8 mouse cellular contexts compared by ENCODE assay signal in genomic region chr17:75369351-75369750, GRCm38 (mm10).
A peak's percentile ranks its signal among the peaks of the same experiment; 100 is the strongest.
DNase-seq lines count a peak whose midpoint lies in the region; ATAC-seq lines count a peak whose summit lies in the region.

No protein-coding gene starts in this region.

- no peaks in the 10 kb centered on the region for H3K4me1 ChIP-seq in midbrain, embryonic 14.5 days (ENCODE audit: control insufficient read depth, insufficient read depth, low read length)
- H3K4me1 ChIP-seq in midbrain, embryonic 11.5 days (ENCODE audit: control insufficient read depth, insufficient read depth, low read length): no peaks in the 10 kb centered on the region
- H3K4me1 ChIP-seq in embryonic facial prominence, embryonic 11.5 days (ENCODE audit: control insufficient read depth, insufficient read depth, low read length): no peaks in the 10 kb centered on the region

- H3K27me3 ChIP-seq in midbrain, embryonic 14.5 days (ENCODE audit: control insufficient read depth, insufficient read depth, low read length): no peaks in the 10 kb centered on the region
- no peaks in the 10 kb centered on the region for H3K27me3 ChIP-seq in midbrain, embryonic 11.5 days (ENCODE audit: control insufficient read depth, insufficient read depth, low read length)
- no peaks in the 10 kb centered on the region for H3K27me3 ChIP-seq in embryonic facial prominence, embryonic 11.5 days (ENCODE audit: control insufficient read depth, insufficient read depth, low read length)

- WGBS in midbrain, embryonic 14.5 days: 74% methylated on average over 7 of the region's 7 CpGs
- WGBS in midbrain, embryonic 11.5 days: 66% methylated on average over 7 of the region's 7 CpGs
- 66% methylated on average over 7 of the region's 7 CpGs for WGBS in embryonic facial prominence, embryonic 11.5 days

- H3K27ac ChIP-seq in midbrain, embryonic 14.5 days (replicated peaks; ENCODE audit: low read depth, low read length): no peak overlapping the region
- H3K27ac ChIP-seq in midbrain, embryonic 11.5 days (ENCODE audit: low read depth, low read length): no peak overlapping the region
- H3K27ac ChIP-seq in embryonic facial prominence, embryonic 11.5 days (replicated peaks; ENCODE audit: low read depth, low read length): no peak overlapping the region

- no peaks in the 10 kb centered on the region for H3K36me3 ChIP-seq in midbrain, embryonic 14.5 days (ENCODE audit: control insufficient read depth, insufficient read depth, low read length)
- no peaks in the 10 kb centered on the region for H3K36me3 ChIP-seq in midbrain, embryonic 11.5 days (ENCODE audit: control insufficient read depth, insufficient read depth, low read length)
- no peaks in the 10 kb centered on the region for H3K36me3 ChIP-seq in embryonic facial prominence, embryonic 11.5 days (replicated peaks; ENCODE audit: control insufficient read depth, insufficient read depth, low read depth, low read length)

- DNase-seq in CD4-positive, CD25-positive, alpha-beta regulatory T cell, adult 2 months (ENCODE audit: low read depth, low spot score): peak; percentile 32
- peak; percentile 10 for DNase-seq in midbrain, embryonic 14.5 days
- DNase-seq in midbrain, embryonic 11.5 days (ENCODE audit: low spot score, missing footprints): no peak
- DNase-seq in embryonic facial prominence, embryonic 11.5 days (ENCODE audit: low spot score): peak; percentile 47
- peak; percentile 73 to 82 for DNase-seq in lung, adult 18-20 months
- DNase-seq in frontal cortex, postnatal 10 days (ENCODE audit: low spot score in 2 of 2): no peak
- no peak for DNase-seq in layer of hippocampus, adult 9-11 months

- ATAC-seq in CD4-positive, CD25-positive, alpha-beta regulatory T cell, adult 4 months: no peak
- ATAC-seq in midbrain, embryonic 14.5 days (ENCODE audit: low FRiP score, low TSS enrichment): no peak
- no peak for ATAC-seq in midbrain, embryonic 11.5 days (ENCODE audit: low FRiP score)
- no peak for ATAC-seq in embryonic facial prominence, embryonic 11.5 days (replicated peaks; ENCODE audit: insufficient number of reproducible peaks, low FRiP score, low TSS enrichment, low read depth)

- H3K4me2 ChIP-seq in midbrain, embryonic 14.5 days (ENCODE audit: low read length): no peak overlapping the region
- H3K4me2 ChIP-seq in midbrain, embryonic 11.5 days: no peak overlapping the region
- no peak overlapping the region for H3K4me2 ChIP-seq in embryonic facial prominence, embryonic 11.5 days (ENCODE audit: low read depth, low read length)

- H3K4me3 ChIP-seq in midbrain, embryonic 14.5 days (replicated peaks; ENCODE audit: low read depth, low read length): no peak overlapping the region
- no peak overlapping the region for H3K4me3 ChIP-seq in midbrain, embryonic 11.5 days (ENCODE audit: low read depth, low read length)
- H3K4me3 ChIP-seq in embryonic facial prominence, embryonic 11.5 days (ENCODE audit: low read depth, low read length): no peak overlapping the region

- H3K9ac ChIP-seq in midbrain, embryonic 14.5 days (replicated peaks; ENCODE audit: low read length): no peak overlapping the region
- no peak overlapping the region for H3K9ac ChIP-seq in midbrain, embryonic 11.5 days (ENCODE audit: low read length)
- no peak overlapping the region for H3K9ac ChIP-seq in embryonic facial prominence, embryonic 11.5 days (replicated peaks; ENCODE audit: low read length)

- no peaks in the 10 kb centered on the region for H3K9me3 ChIP-seq in midbrain, embryonic 14.5 days (ENCODE audit: control insufficient read depth, low read length)
- H3K9me3 ChIP-seq in midbrain, embryonic 11.5 days (ENCODE audit: control insufficient read depth, low read length): no peaks in the 10 kb centered on the region
- H3K9me3 ChIP-seq in embryonic facial prominence, embryonic 11.5 days (replicated peaks; ENCODE audit: control insufficient read depth, low read length): no peaks in the 10 kb centered on the region

Comparison
In these comparisons a context has a peak if more than half of its experiments do, and no peak if none do; other contexts are left out.
1. DNase-seq: peak in CD4-positive, CD25-positive, alpha-beta regulatory T cell, adult 2 months (single experiment), midbrain, embryonic 14.5 days (single experiment), embryonic facial prominence, embryonic 11.5 days (single experiment) and lung, adult 18-20 months (2 of 2); none in midbrain, embryonic 11.5 days (single experiment), frontal cortex, postnatal 10 days (0 of 2) and layer of hippocampus, adult 9-11 months (single experiment).